Mouse (Mus musculus) E14TG2a.4 (cell line): ENCODE measurements around the gene Rps5.

Source experiments
- CTCF ChIP-seq: conservative IDR thresholded peaks from 2 replicates; pipeline ENCODE4 v1.5.1; 2014; ENCODE audit warnings: low read length
- NANOG ChIP-seq: IDR thresholded peaks from 2 replicates; pipeline ENCODE4 v1.6.1; 2014; ENCODE audit warnings: borderline replicate concordance, low read length, mixed read lengths
- POU5F1 ChIP-seq: IDR thresholded peaks from 2 replicates; pipeline ENCODE4 v1.6.1; 2014; ENCODE audit warnings: low read length, borderline replicate concordance

DNA sequence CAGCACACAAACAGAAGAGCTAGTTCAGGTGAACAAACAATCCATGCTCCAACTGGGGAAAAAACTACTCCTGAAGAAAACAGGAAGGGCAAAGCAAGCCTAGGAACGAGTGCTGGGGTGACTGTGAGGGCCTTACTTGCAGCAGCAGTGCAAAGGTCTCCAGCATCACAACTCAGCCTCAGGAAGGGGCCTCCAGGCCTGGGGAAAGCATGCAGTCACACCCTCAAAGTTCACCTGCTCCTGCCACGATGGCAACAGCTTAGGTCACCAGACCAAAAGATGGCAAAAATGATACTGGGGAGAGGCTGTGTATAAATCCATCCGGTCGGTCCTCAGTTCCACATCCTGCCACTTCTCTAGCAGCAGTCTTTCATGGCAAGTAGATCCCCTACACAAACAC lies 36.9 kb downstream of the Rps5 start:
- TF ChIP-seq CTCF, result no peak
- TF ChIP-seq POU5F1, result no peak
- no peak for TF ChIP-seq NANOG
